Mouse (Mus musculus): ENCODE measurements at regions not wholly inside any gene's neighbourhood (a gene's known extent, or its start where the extent isn't known, plus 50 kb on each side); places are given as distances from the start of the nearest gene placed in this dataset.

GRCm38 (mm10) chr13:110913177-110913576 is 341.6 kb upstream of the Actbl2 start:
- DNase-seq: no peak

GRCm38 (mm10) chr13:110913687-110914086 is 341.1 kb upstream of the Actbl2 start:
- DNase-seq: no peak

DNA sequence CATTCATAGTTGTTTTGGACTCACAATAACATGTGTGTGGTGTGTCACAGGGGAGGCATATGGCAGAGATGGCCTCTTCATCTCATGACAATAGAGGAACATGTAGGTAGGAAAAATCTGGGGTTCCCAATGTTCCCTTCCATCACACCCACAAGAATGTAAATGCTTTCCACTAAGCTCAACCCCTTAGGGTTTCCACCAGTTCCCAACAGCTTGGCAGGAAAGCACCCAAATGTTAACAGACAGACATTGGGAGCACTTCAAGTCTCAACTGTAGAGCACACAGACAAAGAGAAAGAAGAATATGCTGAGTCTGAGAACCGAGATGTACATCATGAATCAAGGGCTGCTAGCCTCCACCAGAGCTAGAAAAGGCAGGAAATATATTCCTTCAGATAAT is 339.7 kb upstream of the Actbl2 start:
- no peak for DNase-seq

- DNase-seq: no peak
Measured at GRCm38 (mm10) chr13:110923936-110924335, 330.9 kb upstream of the Actbl2 start.

GRCm38 (mm10) chr13:110924897-110925296 is 329.9 kb upstream of the Actbl2 start:
- DNase-seq: no peak

DNA sequence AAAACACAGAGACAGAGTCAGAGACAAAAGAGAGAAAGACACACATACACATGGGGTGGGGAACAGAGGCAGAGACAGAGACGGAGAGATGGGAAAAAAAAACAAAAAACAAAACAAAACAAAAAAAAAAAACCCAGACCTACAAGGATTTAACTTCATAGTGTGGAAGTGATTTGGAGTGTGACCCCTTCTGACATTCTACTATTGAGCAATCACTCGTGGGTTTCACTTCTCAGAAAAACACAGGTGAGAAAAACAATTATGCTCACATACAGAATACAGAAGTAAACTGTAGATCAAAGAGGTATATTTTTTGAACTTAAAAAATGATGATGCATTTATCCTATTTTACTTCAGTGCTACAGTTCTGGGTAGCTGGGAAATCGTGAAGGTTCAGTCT is 326.7 kb upstream of the Actbl2 start:
- DNase-seq: no peak

- no peak for DNase-seq
Measured at GRCm38 (mm10) chr13:110928894-110929293, 325.9 kb upstream of the Actbl2 start.

GRCm38 (mm10) chr13:110929579-110929978 is 325.2 kb upstream of the Actbl2 start:
- no peak for DNase-seq

- DNase-seq: no peak
Measured at GRCm38 (mm10) chr13:110941587-110941986, 313.2 kb upstream of the Actbl2 start.

DNA sequence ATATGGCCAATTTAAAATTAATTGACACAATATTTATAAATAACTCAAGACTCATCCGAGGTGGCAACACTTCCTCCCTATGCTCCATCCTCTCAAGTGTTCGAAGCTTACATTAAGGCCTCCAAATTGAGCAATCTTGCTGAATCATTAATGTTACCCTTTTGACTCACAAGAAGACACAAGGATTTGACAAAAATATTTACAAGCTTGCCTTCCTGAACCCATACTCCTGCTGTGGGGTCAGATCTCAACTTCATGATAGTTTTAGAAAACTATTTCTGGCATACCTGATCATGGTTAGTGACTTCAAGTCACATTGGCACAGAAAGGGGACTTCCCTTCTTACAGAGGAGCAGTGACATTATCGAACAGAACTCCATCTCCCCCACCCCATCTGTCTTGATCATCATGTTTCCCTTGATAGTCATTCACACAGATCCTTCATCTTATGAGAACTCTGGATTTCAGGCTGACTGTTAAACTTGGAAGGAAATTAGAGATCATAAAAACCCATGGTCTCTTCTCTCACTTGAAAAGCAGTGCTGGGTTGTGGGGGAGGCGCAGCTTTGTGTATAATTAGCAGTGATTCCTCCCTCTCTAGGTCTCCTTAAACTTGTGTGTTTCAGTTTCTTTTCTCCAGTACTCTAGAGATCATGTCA is 311.7 kb upstream of the Actbl2 start:
- peak; percentile 12 for DNase-seq

GRCm38 (mm10) chr13:110944061-110944460 is 310.8 kb upstream of the Actbl2 start:
- DNase-seq: no peak

DNA sequence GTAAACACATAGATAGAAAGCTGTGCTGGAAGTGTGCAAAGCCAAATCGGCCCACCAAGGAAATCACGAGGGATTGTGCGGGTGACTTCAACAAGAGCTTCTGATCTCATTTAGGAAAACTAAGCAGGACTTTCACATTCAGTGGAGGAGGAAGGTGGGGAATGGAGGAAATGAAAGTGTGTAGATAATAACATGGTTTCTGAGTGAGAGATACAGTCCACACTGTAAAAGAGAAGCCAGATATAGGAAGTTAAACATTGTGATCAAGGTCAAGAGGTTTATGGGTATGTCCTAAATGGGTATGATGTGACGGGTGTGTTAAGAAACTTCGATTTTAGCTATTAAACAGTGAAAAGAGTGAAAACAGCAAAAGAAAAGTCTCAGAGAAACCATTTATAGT is 310.1 kb upstream of the Actbl2 start:
- no peak for DNase-seq

- DNase-seq: no peak
Measured at GRCm38 (mm10) chr13:110960212-110960611, 294.6 kb upstream of the Actbl2 start.

DNA sequence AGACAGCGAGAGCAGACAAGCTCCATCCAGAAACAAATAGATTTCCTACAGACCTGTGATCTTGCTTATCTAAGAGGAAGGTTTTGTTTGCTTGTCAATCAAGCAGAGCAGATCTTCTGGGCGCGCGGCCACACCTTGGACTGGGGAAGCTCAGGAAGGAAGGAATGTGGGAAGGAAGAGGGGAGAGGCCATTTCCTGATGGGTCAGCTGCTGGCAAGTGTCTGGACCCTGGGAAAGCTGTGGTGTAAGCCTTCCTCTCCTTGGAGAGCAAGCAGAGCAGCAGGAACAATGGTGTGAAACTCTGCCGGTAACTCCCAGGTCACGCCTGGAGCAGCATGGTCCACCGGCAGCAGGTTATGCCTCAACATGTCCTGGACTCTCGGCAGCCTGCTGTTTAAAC is 287.7 kb upstream of the Actbl2 start:
- DNase-seq: peak; percentile 62

GRCm38 (mm10) chr13:110967626-110968506 is 286.9 kb upstream of the Actbl2 start:
- DNase-seq: peak; percentile 76

DNA sequence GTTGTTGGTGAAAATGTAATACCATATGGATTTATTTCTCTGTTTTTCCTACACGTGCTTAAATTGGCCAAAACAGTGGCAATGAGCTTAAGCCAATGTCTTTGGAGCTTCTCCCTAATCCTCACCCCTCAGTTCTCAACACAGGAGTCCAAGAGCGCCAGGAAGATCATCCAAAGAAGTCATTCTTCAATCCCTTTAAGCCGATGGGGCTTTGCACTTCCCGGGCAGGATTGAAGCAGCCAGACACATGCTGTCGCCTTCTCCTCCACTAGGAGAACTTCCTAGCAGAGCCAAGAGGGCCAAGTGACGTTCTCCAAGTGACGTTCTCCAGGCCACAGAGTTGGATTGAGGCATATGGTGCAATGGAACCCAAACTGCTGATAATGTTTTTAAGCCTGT is 286.3 kb upstream of the Actbl2 start:
- DNase-seq: peak; percentile 32

DNA sequence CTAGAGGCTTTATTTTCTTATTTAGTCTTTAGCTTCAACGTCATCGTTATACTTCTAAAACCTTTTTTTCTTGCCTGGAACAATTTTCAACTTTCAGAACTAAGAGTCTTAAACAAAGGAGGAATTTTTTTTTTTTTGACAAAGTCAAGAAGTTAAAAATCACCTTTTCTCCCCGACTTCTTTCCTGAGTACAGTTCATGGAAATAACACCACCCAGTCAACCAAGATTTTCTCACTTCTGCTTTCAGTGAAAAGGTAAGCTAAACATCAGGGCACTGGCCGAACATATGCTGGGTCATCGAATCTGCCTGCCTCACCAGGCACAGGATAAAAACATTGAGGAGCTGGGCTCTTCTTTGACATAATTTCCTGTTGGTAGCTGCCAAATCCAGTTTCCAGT is 277.4 kb upstream of the Actbl2 start:
- DNase-seq: no peak

- DNase-seq: no peak
Measured at GRCm38 (mm10) chr13:110978022-110978421, 276.8 kb upstream of the Actbl2 start.

DNA sequence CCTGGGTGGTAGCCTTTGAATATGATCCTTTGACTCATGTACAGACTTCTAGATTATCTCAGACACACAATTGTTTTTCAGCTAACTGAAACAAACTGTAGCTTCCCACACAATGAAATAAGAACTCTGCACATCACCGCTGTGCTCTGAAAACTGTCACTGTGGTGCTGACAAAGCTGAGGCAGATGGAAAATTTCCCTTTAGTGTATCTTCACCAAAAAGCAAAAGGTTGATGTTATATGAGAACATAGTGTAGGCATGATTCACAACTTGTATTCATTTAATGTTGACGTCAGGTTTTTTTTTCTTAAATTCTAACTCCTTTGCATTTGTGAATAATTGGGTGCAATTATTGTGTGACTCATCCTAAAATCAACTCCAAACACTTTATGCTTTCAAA is 264.1 kb upstream of the Actbl2 start:
- DNase-seq: no peak

DNA sequence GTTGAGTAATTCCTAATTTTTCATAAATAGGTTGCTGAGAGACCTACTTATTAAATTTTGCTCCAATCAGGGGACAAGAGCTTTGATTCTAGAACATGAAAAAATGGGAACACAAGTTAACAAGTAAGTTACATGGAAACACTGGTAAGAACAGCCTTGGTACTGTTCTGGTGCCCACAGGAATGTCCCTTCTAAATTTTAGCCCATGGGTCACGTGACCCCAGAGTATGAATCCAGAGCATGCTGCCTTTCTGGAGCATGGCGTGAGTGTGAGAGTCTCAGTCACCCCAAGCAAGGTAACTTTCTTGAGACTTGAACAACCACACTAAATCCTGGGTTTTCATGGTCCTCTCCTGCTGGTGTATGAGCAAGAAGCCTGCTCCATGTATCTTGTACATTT is 263.7 kb upstream of the Actbl2 start:
- no peak for DNase-seq

- DNase-seq: no peak
Measured at GRCm38 (mm10) chr13:110994596-110994995, 260.2 kb upstream of the Actbl2 start.

DNA sequence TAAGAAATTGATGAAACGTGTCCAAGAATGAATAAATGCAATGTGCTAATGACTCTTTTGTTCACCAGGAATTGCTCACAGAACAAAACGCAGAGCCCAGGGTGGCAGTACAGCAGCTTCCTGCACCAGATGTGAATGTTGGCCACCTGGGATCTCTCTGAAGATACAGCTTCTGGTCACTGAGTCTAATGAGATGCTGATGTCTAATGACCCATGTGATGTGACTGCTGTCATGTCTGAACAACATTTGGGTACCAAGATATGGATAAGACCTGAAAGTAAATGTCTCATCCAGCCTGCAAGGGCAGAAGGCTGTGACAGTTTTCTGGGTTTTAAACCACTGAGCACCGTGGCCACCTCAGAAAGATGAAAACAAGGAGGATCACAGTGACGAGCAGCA is 252.1 kb upstream of the Actbl2 start:
- no peak for DNase-seq

GRCm38 (mm10) chr13:111014142-111014541 is 240.7 kb upstream of the Actbl2 start:
- DNase-seq: no peak

- DNase-seq: no peak
Measured at GRCm38 (mm10) chr13:111030111-111030510, 224.7 kb upstream of the Actbl2 start.
